Mouse (Mus musculus): ENCODE data around the gene Olfr740.

- TF ChIP-seq GATA1 (IDR thresholded peaks at IDR 0.05; ENCODE audit: borderline replicate concordance, low read length) (no peak), FLI1 (IDR thresholded peaks at IDR 0.05; ENCODE audit: low read length) (no peak)
These were observed 27.1 kb downstream of the Olfr740 start, which contains the start of gene Olfr741 for GRCm38 (mm10) chr14:50472438-50472837.

Measured in megakaryocyte, embryonic 14.5 days (primary cell).